Mouse (Mus musculus) embryonic facial prominence, embryonic 10.5 days (tissue): Measurements from ENCODE around the gene Scaf4. TPM values are rescaled to one million over a fixed set of nuclear protein-coding genes. Genes with fewer than 3 reads are reported as not detected.
"Not testable (repeated sequence)": the region's sequence is repeated elsewhere in the genome, so short reads cannot be mapped to it uniquely, and the experiment has no call there.

Experiments
- DNase-seq: peaks from one replicate; pipeline ENCODE4 v3.0.0-alpha.2; 2017; ENCODE audit warnings: low spot score
- H3K27ac ChIP-seq: fragments of 300-500 bp; sonication (generic); replicated peaks from 2 replicates; pipeline ENCODE4 v1.5.1; 2016; ENCODE audit warnings: mild to moderate bottlenecking
- H3K27me3 ChIP-seq: fragments of 300-500 bp; sonication (generic); replicated peaks from 2 replicates; pipeline ENCODE4 v1.6.1; 2016; ENCODE audit warnings: low read depth, mild to moderate bottlenecking; ENCODE audit not compliant: poor library complexity, severe bottlenecking
- H3K36me3 ChIP-seq: fragments of 300-500 bp; sonication (generic); replicated peaks from 2 replicates; pipeline ENCODE4 v1.6.1; 2016; ENCODE audit warnings: mild to moderate bottlenecking, moderate library complexity
- H3K4me1 ChIP-seq: fragments of 300-500 bp; sonication (generic); 2 replicates; pipeline ENCODE4 v1.6.1; 2016
- H3K4me3 ChIP-seq: fragments of 300-500 bp; sonication (generic); 2 replicates; pipeline ENCODE4 v1.5.1; 2016; ENCODE audit warnings: mild to moderate bottlenecking, moderate library complexity
- H3K9me3 ChIP-seq: fragments of 300-500 bp; sonication (generic); 2 replicates; pipeline ENCODE4 v1.6.1; 2016; ENCODE audit warnings: mild to moderate bottlenecking
- WGBS: fragments of 180-500 bp; shearing (Covaris S2); methylation state at CpG from one replicate; pipeline ENCODE4 v1.1.7; 2016; 5-methylcytosine and 5-hydroxymethylcytosine counted together
- polyA plus RNA-seq: library from polyadenylated mRNA; unstranded; fragments of >200 nt; fragmentation: Nextera tagmentation; extraction: Ambion mirVana; gene quantifications from 2 replicates; pipeline ENCODE4 v1.2.1, GENCODE M21; 2016

Scaf4 gene
- polyA plus RNA-seq, 1 experiment from 2014 or later: 34.6 TPM

- H3K9me3 ChIP-seq: no peaks in the 10 kb centered on the region
Measured at GRCm38 (mm10) chr16:90220892-90221431, 63.3 kb downstream of the Scaf4 start.

GRCm38 (mm10) chr16:90220026-90220891, 64.0 kb downstream of the Scaf4 start, which contains the start of gene Sod1:
TSS of gene Sod1 (plus strand) at chr16:90220754.
- DNase-seq: peak; percentile 97
- Histone ChIP-seq H3K4me3 (peak within 1 kb of the TSS; percentile 92), H3K27me3 (no peaks in the 10 kb centered on the region), H3K9me3 (no peaks in the 10 kb centered on the region), H3K36me3 (peaks cover 26% of the 10 kb centered on the region), H3K27ac (peak within 1 kb of the TSS; percentile 96), H3K4me1 (peaks cover 39% of the 10 kb centered on the region)
- WGBS: 2% methylated on average over 63 of the region's 63 CpGs

More at GRCm38 (mm10) chr16:90220892-90221431, 63.3 kb downstream of the Scaf4 start:
- H3K36me3 ChIP-seq: peaks cover 34% of the 10 kb centered on the region
- peaks cover 39% of the 10 kb centered on the region for H3K4me1 ChIP-seq
- H3K4me3 ChIP-seq: peak overlapping the region; percentile 92
- under 1% methylated on average over 51 of the region's 52 CpGs for WGBS
- DNase-seq: no peak
- no peaks in the 10 kb centered on the region for H3K27me3 ChIP-seq
- H3K27ac ChIP-seq: peak overlapping the region; percentile 96

GRCm38 (mm10) chr16:90219445-90219844, 64.9 kb downstream of the Scaf4 start:
- not testable (repeated sequence) for H3K4me3 ChIP-seq, H3K27me3 ChIP-seq, H3K9me3 ChIP-seq, DNase-seq
- 72% methylated on average over 4 of the region's 4 CpGs for WGBS
- peak overlapping the region; percentile 96; the same call in 1 of the 2 replicates for H3K27ac ChIP-seq
- H3K36me3 ChIP-seq: peaks cover 18% of the 10 kb centered on the region
- H3K4me1 ChIP-seq: peaks cover 39% of the 10 kb centered on the region

- no peak overlapping the region for H3K4me3 ChIP-seq
- H3K4me1 ChIP-seq: peaks cover 29% of the 10 kb centered on the region
- peaks cover 3% of the 10 kb centered on the region for H3K36me3 ChIP-seq
- DNase-seq: no peak
- no peaks in the 10 kb centered on the region for H3K9me3 ChIP-seq
- 61% methylated on average over 4 of the region's 4 CpGs for WGBS
- H3K27ac ChIP-seq: no peak overlapping the region
- H3K27me3 ChIP-seq: no peaks in the 10 kb centered on the region
Measured at GRCm38 (mm10) chr16:90217926-90218325, 66.4 kb downstream of the Scaf4 start.

- Histone ChIP-seq H3K4me1 (peaks cover 23% of the 10 kb centered on the region), H3K4me3 (no peak overlapping the region), H3K27ac (no peak overlapping the region), H3K27me3 (no peaks in the 10 kb centered on the region), H3K36me3 (no peaks in the 10 kb centered on the region), H3K9me3 (no peaks in the 10 kb centered on the region)
- 41% methylated on average over 3 of the region's 3 CpGs for WGBS
- DNase-seq: no peak
Measured at GRCm38 (mm10) chr16:90217356-90217755, 66.9 kb downstream of the Scaf4 start.

- no peak overlapping the region for H3K27ac ChIP-seq
- no peak for DNase-seq
- no peaks in the 10 kb centered on the region for H3K27me3 ChIP-seq
- no peaks in the 10 kb centered on the region for H3K9me3 ChIP-seq
- peaks cover 13% of the 10 kb centered on the region for H3K4me1 ChIP-seq
- no peak overlapping the region for H3K4me3 ChIP-seq
- no peaks in the 10 kb centered on the region for H3K36me3 ChIP-seq
- 94% methylated on average over 2 of the region's 2 CpGs for WGBS
Measured at GRCm38 (mm10) chr16:90216414-90216813, 67.9 kb downstream of the Scaf4 start.

GRCm38 (mm10) chr16:90215879-90216278, 68.4 kb downstream of the Scaf4 start:
- H3K9me3 ChIP-seq, H3K27me3 ChIP-seq, H3K36me3 ChIP-seq, H3K4me3 ChIP-seq, H3K27ac ChIP-seq, DNase-seq: not testable (repeated sequence)
- peaks cover 12% of the 10 kb centered on the region for H3K4me1 ChIP-seq
- 87% methylated on average over 5 of the region's 5 CpGs for WGBS

- Histone ChIP-seq H3K9me3 (no peaks in the 10 kb centered on the region), H3K27me3 (no peaks in the 10 kb centered on the region), H3K27ac (no peak overlapping the region), H3K4me1 (peaks cover 10% of the 10 kb centered on the region), H3K4me3 (no peak overlapping the region), H3K36me3 (no peaks in the 10 kb centered on the region)
- no peak for DNase-seq
- 92% methylated on average over 11 of the region's 11 CpGs for WGBS
Measured at GRCm38 (mm10) chr16:90214731-90215565, 69.4 kb downstream of the Scaf4 start.

- Histone ChIP-seq H3K27me3 (no peaks in the 10 kb centered on the region), H3K36me3 (no peaks in the 10 kb centered on the region), H3K27ac (no peak overlapping the region), H3K9me3 (no peaks in the 10 kb centered on the region), H3K4me3 (no peak overlapping the region), H3K4me1 (peaks cover 7% of the 10 kb centered on the region)
- DNase-seq: no peak
- WGBS: 79% methylated on average over 12 of the region's 12 CpGs
Measured at GRCm38 (mm10) chr16:90213477-90214339, 70.6 kb downstream of the Scaf4 start.

- no peak for DNase-seq
- no peaks in the 10 kb centered on the region for H3K9me3 ChIP-seq
- no peaks in the 10 kb centered on the region for H3K4me1 ChIP-seq
- 81% methylated on average over 8 of the region's 8 CpGs for WGBS
- H3K4me3 ChIP-seq: no peak overlapping the region
- no peaks in the 10 kb centered on the region for H3K27me3 ChIP-seq
- no peak overlapping the region for H3K27ac ChIP-seq
- no peaks in the 10 kb centered on the region for H3K36me3 ChIP-seq
Measured at GRCm38 (mm10) chr16:90211767-90212166, 72.5 kb downstream of the Scaf4 start.

GRCm38 (mm10) chr16:90210717-90211116, 73.6 kb downstream of the Scaf4 start:
- no peaks in the 10 kb centered on the region for H3K4me1 ChIP-seq
- WGBS: 88% methylated on average over 10 of the region's 10 CpGs

GRCm38 (mm10) chr16:90208996-90209395, 75.3 kb downstream of the Scaf4 start:
- H3K36me3 ChIP-seq: no peaks in the 10 kb centered on the region
- H3K27ac ChIP-seq: no peak overlapping the region
- H3K4me1 ChIP-seq: no peaks in the 10 kb centered on the region
- H3K27me3 ChIP-seq: no peaks in the 10 kb centered on the region
- H3K9me3 ChIP-seq: no peaks in the 10 kb centered on the region
- DNase-seq: no peak
- WGBS: 83% methylated on average over 3 of the region's 3 CpGs
- H3K4me3 ChIP-seq: no peak overlapping the region

More at GRCm38 (mm10) chr16:90210717-90211116, 73.6 kb downstream of the Scaf4 start:
- H3K36me3 ChIP-seq: no peaks in the 10 kb centered on the region
- H3K4me3 ChIP-seq: no peak overlapping the region
- H3K27me3 ChIP-seq: no peaks in the 10 kb centered on the region
- no peak overlapping the region for H3K27ac ChIP-seq
- H3K9me3 ChIP-seq: no peaks in the 10 kb centered on the region
- no peak for DNase-seq
